Mouse (Mus musculus): Measurements from ENCODE around the gene Enho. TPM values are rescaled to one million over a fixed set of nuclear protein-coding genes. Genes with fewer than 3 reads are reported as not detected.

The Enho gene
- total and polyA plus RNA-seq, 2 experiments from 2014 or later, result 4.0 to 12.7 TPM

DNA sequence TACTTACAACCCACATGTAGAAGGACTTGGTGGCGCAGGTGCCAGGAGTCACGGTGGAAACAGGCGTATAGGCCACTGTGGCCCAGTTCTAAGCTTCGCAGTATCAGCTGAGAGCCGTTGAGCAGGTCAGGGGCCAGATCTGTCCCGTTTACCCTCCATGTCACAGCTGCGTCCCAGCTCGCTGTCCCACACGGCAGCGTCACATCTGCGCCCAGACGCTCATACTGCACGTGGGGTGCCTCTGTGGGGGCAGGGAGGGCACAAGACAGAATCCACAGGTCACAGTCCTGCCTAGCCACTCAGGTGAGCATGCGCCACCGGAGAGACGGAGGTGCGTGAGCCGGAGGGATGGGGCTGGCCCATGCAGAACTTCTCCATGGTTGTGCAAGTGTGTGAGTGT lies 30.7 kb upstream of the Enho start:
- Histone ChIP-seq H3K27ac (ENCODE audit: low read depth) (no peak overlapping the region), H3K4me3 (ENCODE audit: low read depth, low read length) (no peak overlapping the region), H3K9me3 (replicated peaks; ENCODE audit: control insufficient read depth, low read length) (no peaks in the 10 kb centered on the region), H3K4me1 (ENCODE audit: control insufficient read depth, insufficient read depth) (no peaks in the 10 kb centered on the region), H3K9ac (replicated peaks; ENCODE audit: low read depth, low read length) (no peak overlapping the region), H3K36me3 (replicated peaks; ENCODE audit: control insufficient read depth, insufficient read depth, low read length) (no peaks in the 10 kb centered on the region), H3K27me3 (ENCODE audit: control insufficient read depth, insufficient read depth, low read length) (peaks cover 28% of the 10 kb centered on the region), H3K4me2 (ENCODE audit: low read depth, low read length) (no peak overlapping the region)
- TF ChIP-seq CTCF (IDR thresholded peaks at IDR 0.05; ENCODE audit: low read depth) (no peak), EP300 (IDR thresholded peaks at IDR 0.05; ENCODE audit: low read depth) (no peak)
- WGBS, result 87% methylated on average over 18 of the region's 18 CpGs
- no peak for ATAC-seq (ENCODE audit: insufficient read depth, low read depth)
- DNase-seq (ENCODE audit: low spot score), result no peak

DNA sequence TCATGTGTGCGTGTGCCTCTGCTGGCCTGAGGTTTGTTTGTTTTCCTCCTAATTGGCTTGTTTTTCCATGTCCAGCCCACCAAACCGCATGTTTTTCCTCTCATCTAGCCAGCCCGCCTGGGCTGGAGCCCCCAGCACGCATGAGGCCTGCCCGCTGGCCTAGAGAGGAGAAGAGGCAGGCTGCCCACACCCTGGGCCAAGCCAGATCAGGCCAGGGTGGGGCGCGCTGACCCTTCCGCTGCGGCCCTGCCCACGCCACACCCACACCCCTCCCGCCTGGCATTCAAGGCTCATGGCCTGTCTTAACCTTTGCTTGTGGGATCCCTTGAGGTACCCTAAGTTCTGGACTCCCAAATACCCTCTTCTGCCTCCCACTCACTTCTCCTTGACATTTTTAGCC lies 26.5 kb upstream of the Enho start:
- ATAC-seq (ENCODE audit: insufficient read depth, low read depth), result no peak
- Histone ChIP-seq H3K4me1 (ENCODE audit: control insufficient read depth, insufficient read depth) (peaks cover 7% of the 10 kb centered on the region; the same call in 1 of the 2 replicates), H3K4me3 (ENCODE audit: low read depth, low read length) (no peak overlapping the region), H3K4me2 (ENCODE audit: low read depth, low read length) (no peak overlapping the region), H3K27me3 (ENCODE audit: control insufficient read depth, insufficient read depth, low read length) (peaks cover 11% of the 10 kb centered on the region), H3K36me3 (replicated peaks; ENCODE audit: control insufficient read depth, insufficient read depth, low read length) (no peaks in the 10 kb centered on the region), H3K9ac (replicated peaks; ENCODE audit: low read depth, low read length) (no peak overlapping the region), H3K9me3 (replicated peaks; ENCODE audit: control insufficient read depth, low read length) (no peaks in the 10 kb centered on the region), H3K27ac (ENCODE audit: low read depth) (no peak overlapping the region)
- WGBS, result 82% methylated on average over 11 of the region's 11 CpGs
- TF ChIP-seq CTCF (IDR thresholded peaks at IDR 0.05; ENCODE audit: low read depth), result no peak
- TF ChIP-seq EP300 (IDR thresholded peaks at IDR 0.05; ENCODE audit: low read depth), result no peak
- no peak for DNase-seq (ENCODE audit: low spot score)

DNA sequence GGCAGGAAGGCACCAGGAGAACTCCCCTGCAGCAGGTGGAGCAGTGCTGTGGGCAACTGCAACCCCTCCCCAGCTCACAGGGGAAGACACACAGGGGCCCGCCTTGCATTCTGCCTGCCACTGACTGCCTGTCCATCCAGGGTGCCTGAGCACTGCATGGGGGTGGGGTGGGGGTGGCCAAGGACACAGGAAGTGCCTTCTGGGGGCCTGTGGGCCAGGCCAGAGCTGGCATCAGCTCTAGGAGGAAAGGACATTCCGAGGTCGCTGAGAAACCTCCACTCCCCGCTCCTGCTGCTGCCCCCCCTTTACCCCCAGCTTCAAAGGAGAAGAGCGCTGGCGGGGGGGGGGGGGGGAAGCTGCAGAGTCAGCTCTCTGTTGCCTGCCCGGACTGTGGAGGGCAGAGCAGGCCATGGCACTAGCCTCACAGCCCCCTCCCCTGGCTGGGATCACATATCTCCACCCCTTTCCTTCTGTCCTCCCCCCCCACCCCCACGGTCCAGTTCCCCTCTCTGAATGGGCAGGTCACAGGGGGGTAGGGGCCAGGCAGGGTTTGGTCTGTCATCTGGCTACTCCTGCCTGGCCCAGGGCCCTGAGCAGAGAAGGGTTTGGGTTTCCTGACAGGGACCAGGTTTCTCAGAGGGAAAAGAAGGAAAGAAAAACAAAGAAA lies 25.0 kb upstream of the Enho start:
- Histone ChIP-seq H3K4me1 (ENCODE audit: control insufficient read depth, insufficient read depth) (peaks cover 7% of the 10 kb centered on the region; the same call in 1 of the 2 replicates), H3K9ac (replicated peaks; ENCODE audit: low read depth, low read length) (no peak overlapping the region), H3K4me3 (ENCODE audit: low read depth, low read length) (no peak overlapping the region), H3K36me3 (replicated peaks; ENCODE audit: control insufficient read depth, insufficient read depth, low read length) (no peaks in the 10 kb centered on the region), H3K27me3 (ENCODE audit: control insufficient read depth, insufficient read depth, low read length) (no peaks in the 10 kb centered on the region), H3K27ac (ENCODE audit: low read depth) (no peak overlapping the region), H3K4me2 (ENCODE audit: low read depth, low read length) (no peak overlapping the region), H3K9me3 (replicated peaks; ENCODE audit: control insufficient read depth, low read length) (no peaks in the 10 kb centered on the region)
- ATAC-seq (ENCODE audit: insufficient read depth, low read depth) (peak; percentile 37), DNase-seq (ENCODE audit: low spot score) (no peak)
- no peak for TF ChIP-seq EP300 (IDR thresholded peaks at IDR 0.05; ENCODE audit: low read depth)
- no peak for TF ChIP-seq CTCF (IDR thresholded peaks at IDR 0.05; ENCODE audit: low read depth)
- WGBS, result 8% methylated on average over 6 of the region's 8 CpGs

DNA sequence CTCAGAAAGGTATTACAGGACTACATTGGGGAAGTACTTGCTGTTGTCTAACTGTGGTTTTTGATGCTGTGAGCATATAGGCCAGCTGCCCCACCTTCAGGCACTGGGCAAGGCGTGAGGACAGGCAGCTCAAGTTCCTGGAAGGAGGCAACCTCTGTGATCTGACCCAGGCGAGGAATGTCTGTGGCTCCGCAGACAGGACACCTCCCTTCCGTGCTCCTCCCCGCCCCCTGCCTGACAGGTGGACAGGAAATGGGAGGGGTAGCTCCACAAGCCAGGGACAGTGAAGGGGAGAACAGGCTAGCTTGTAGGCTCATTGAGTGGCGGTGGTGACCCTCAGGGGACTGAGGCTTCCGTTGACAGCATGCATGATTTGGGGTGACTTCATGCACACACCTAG lies 24.4 kb upstream of the Enho start:
- 47% methylated on average over 7 of the region's 7 CpGs for WGBS
- no peaks in the 10 kb centered on the region for H3K36me3 ChIP-seq (replicated peaks; ENCODE audit: control insufficient read depth, insufficient read depth, low read length)
- H3K4me1 ChIP-seq (ENCODE audit: control insufficient read depth, insufficient read depth), result peaks cover 7% of the 10 kb centered on the region; the same call in 1 of the 2 replicates
- H3K9me3 ChIP-seq (replicated peaks; ENCODE audit: control insufficient read depth, low read length), result no peaks in the 10 kb centered on the region
- no peak overlapping the region for H3K4me2 ChIP-seq (ENCODE audit: low read depth, low read length)
- H3K4me3 ChIP-seq (ENCODE audit: low read depth, low read length), result no peak overlapping the region
- ATAC-seq (ENCODE audit: insufficient read depth, low read depth) (no peak), DNase-seq (ENCODE audit: low spot score) (no peak)
- no peak overlapping the region for H3K27ac ChIP-seq (ENCODE audit: low read depth)
- no peak overlapping the region for H3K9ac ChIP-seq (replicated peaks; ENCODE audit: low read depth, low read length)
- no peaks in the 10 kb centered on the region for H3K27me3 ChIP-seq (ENCODE audit: control insufficient read depth, insufficient read depth, low read length)
- no peak for TF ChIP-seq CTCF (IDR thresholded peaks at IDR 0.05; ENCODE audit: low read depth)
- no peak for TF ChIP-seq EP300 (IDR thresholded peaks at IDR 0.05; ENCODE audit: low read depth)

DNA sequence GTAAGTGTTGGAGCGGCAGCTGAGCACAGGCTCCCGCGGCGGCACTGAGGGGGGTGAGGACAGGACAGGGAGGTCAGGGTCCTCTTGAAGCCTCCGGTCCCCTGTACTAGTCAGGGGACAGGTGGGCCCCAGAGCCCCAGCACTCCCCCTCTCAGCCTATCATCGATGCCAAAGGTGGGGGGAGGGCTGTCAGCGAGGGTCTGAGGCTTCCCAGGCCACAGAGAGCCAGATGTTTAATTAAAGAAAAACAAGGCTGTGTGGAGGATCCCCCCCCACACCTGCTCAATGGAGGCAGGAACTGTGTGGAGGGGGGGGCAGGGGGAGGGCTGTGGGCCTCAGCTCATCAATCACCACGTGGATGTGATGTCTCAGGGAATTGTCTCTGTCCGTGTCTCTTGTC lies 23.5 kb upstream of the Enho start:
- 43% methylated on average over 9 of the region's 9 CpGs for WGBS
- Histone ChIP-seq H3K4me3 (ENCODE audit: low read depth, low read length) (no peak overlapping the region), H3K9ac (replicated peaks; ENCODE audit: low read depth, low read length) (no peak overlapping the region), H3K27me3 (ENCODE audit: control insufficient read depth, insufficient read depth, low read length) (no peaks in the 10 kb centered on the region), H3K4me2 (ENCODE audit: low read depth, low read length) (no peak overlapping the region), H3K36me3 (replicated peaks; ENCODE audit: control insufficient read depth, insufficient read depth, low read length) (no peaks in the 10 kb centered on the region), H3K27ac (ENCODE audit: low read depth) (no peak overlapping the region), H3K4me1 (ENCODE audit: control insufficient read depth, insufficient read depth) (peaks cover 7% of the 10 kb centered on the region; the same call in 1 of the 2 replicates), H3K9me3 (replicated peaks; ENCODE audit: control insufficient read depth, low read length) (no peaks in the 10 kb centered on the region)
- no peak for TF ChIP-seq CTCF (IDR thresholded peaks at IDR 0.05; ENCODE audit: low read depth)
- no peak for DNase-seq (ENCODE audit: low spot score)
- no peak for ATAC-seq (ENCODE audit: insufficient read depth, low read depth)

DNA sequence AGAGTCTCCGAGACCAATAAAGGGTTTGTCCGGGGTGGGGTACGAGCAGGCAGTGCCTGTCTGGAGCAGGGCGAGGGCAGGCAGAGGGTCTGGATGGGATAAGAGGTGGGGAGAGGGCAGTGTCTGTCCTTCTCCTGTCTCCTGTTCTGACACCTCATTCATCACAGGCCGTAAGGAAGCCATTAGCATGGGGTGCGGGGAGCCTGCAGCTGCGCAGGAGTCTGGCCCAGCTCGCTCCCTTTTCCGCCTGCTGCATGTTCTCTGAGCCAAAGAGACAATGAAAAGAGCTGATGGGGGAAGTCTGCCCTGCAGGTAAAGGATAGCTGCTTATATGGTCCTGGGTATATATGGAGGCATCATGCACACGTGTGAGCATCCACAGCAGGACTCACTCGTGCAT lies 22.6 kb upstream of the Enho start:
- H3K9ac ChIP-seq (replicated peaks; ENCODE audit: low read depth, low read length), result no peak overlapping the region
- peaks cover 7% of the 10 kb centered on the region; the same call in 1 of the 2 replicates for H3K4me1 ChIP-seq (ENCODE audit: control insufficient read depth, insufficient read depth)
- no peaks in the 10 kb centered on the region for H3K9me3 ChIP-seq (replicated peaks; ENCODE audit: control insufficient read depth, low read length)
- peaks cover 6% of the 10 kb centered on the region; the same call in 1 of the 2 replicates for H3K27me3 ChIP-seq (ENCODE audit: control insufficient read depth, insufficient read depth, low read length)
- ATAC-seq (ENCODE audit: insufficient read depth, low read depth) (no peak), DNase-seq (ENCODE audit: low spot score) (no peak)
- H3K36me3 ChIP-seq (replicated peaks; ENCODE audit: control insufficient read depth, insufficient read depth, low read length), result no peaks in the 10 kb centered on the region
- WGBS, result 76% methylated on average over 11 of the region's 11 CpGs
- no peak overlapping the region for H3K27ac ChIP-seq (ENCODE audit: low read depth)
- no peak overlapping the region for H3K4me2 ChIP-seq (ENCODE audit: low read depth, low read length)
- TF ChIP-seq CTCF (IDR thresholded peaks at IDR 0.05; ENCODE audit: low read depth), result no peak
- no peak overlapping the region for H3K4me3 ChIP-seq (ENCODE audit: low read depth, low read length)
